Mouse (Mus musculus): ENCODE data around the gene Olfr688.

The Olfr688 gene

DNA sequence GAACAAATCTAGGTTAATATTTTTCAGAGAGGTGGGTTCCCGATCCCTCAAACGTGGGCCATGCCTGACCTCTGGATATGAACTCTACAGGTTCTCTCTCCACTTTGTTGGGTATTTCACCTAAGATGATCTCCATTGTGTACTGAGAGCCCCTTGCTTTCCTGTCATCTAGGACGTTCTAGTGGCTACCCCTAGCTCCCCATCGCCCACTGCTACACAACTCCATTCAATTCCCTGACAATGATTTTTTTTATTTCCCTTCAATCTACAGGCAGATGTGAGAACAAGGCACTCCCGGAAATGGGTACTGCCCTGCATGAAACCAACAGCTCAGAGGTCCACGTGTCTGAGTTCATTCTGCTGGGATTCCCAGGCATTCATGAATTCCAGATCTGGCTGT is at the start of gene Olfr688:
Olfr688 (plus strand) TSS at position 301 of the 400 bp plus-strand sequence.
- in situ Hi-C loops (cut with MboI; ENCODE audit: low sequenced_read_pairs), result no loop called here

DNA sequence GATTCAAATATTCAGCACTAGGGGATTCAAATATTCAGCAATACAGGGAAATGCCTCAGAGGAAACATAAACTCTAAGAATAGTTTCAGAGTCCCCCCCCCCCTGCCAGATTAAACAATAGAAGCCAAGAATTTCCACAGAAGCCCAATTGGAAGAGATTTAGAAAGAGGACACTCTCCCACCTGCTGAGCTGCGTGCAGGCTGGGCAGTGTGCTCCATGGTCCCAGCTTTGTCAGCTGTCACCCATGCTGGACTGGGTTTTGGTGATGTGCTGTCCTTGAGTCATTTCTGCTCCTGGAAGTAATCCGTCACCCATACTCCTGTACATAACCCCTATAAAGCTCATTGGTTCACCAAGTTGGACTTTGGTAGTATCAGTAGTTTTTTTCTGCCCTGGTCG is 40.2 kb upstream of the Olfr688 start:
- in situ Hi-C loops (cut with MboI; ENCODE audit: low sequenced_read_pairs), result no loop called here

DNA sequence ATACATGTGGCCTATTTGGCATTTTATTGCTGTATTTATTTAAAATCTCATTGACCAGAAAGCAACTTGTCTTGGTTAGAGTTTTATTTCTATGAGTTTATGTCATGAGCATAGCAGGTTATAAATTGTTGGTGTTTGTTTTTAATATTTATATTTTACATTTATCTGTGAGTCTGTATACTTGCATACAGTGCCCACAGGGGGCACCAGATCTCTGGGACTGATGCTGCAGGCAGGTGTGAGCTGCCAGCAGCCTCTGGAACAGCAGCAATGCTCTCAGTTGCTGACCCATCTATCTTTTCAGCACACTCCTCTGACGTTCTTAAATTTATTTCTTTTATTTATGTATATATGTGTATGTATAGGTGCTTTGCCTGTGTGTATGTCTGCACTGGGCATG is 39.7 kb upstream of the Olfr688 start:
- in situ Hi-C loops (cut with MboI; ENCODE audit: low sequenced_read_pairs), result no loop called here

DNA sequence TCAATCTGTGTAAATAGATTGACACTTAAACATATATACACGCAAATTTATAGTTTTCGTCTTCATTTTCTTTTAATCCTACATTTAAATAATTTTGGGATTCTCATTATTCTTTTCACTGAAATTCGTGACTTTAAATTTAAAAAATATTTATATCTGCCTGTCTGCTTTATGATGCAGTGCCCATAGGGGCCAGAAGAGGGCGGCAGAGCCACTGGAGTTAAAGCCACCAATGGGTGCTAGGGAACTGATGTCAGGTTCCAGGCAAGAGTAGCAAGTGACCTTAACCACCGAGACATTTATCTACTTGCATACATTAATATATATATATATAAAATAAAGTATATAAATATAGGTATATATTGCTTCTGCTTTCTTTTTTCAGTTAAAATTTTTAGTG is 31.2 kb upstream of the Olfr688 start:
- in situ Hi-C loops (cut with MboI; ENCODE audit: low sequenced_read_pairs), result no loop called here

DNA sequence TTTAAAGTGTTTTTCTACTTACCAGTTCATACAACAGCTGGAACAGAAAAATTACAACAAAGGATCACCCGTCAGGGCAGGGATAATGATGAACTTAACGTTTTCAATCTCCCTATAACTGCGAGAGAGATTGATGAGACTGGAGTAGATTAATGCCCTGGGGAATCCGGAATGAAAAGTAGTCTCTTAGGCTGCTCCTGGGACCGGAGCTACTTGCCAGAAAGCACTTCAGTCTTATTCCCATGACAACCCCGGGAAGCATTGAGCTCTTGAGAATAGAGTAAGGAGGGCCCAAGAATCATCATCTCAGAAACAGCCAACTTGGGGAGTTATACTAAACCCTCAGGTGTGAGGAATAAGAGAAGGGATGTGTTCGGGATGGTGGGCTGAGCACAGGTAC is 15.5 kb upstream of the Olfr688 start:
- in situ Hi-C loops (cut with MboI; ENCODE audit: low sequenced_read_pairs), result no loop called here

DNA sequence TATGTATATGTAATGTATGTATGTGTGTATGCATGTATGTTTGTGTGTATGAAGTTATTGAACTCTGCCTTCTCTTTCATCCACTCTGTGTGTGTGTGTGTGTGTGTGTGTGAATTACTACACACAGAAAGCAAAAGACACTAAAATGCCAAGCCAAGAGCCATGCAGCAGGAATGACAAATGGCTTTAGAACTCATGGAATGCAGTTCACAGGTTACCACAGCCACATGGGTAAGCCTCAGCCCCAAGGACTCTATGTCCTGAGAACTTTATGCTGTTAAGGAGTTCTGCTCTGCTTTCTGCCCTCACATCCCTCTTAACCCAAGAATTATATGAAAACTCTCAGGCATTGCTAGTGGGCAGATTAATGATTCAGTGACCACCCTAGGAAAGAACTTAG is 2.2 kb downstream of the Olfr688 start:
- in situ Hi-C loops (cut with MboI; ENCODE audit: low sequenced_read_pairs), result no loop called here

DNA sequence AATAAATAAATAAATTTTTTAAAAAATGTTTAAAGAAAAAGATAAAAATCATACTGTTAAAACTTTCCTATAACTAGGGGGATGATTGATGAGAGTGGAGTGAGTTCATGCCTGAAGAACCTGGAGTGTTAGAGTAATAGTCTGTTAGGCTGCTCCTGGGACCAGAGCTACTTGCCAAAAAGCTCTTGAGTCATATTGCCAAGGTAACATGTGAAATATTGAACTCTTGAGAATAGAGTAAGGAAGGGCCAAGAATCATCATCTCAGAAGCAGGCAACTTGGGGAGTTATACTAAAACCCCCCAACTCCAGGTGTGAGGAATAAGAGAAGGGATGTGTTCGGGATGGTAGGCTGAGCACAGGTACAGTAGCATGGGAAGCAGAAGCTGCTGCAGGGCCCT is 23.0 kb downstream of the Olfr688 start, which contains the start of gene Olfr689:
Olfr689 (plus strand) TSS at position 301 of the 400 bp plus-strand sequence.
- in situ Hi-C loops (cut with MboI; ENCODE audit: low sequenced_read_pairs), result no loop called here

DNA sequence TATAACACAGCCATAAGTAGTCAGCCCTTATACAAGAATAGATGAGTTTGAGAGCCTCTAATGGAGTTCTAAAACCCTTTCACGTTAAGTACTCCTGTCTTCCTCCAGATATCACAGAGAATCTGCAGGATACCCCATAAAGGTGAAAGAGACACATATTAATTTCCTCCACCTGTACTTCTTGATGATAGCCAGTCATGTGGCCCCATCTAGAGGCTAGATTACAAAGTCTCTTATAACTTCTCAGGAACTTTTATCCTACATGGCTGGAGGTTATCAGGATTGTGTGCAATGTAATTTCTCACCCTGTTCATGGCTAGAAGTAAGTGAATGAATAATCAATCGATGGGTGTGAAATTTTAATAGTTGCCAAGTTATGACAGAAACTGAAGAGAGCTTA is 37.4 kb downstream of the Olfr688 start:
- in situ Hi-C loops (cut with MboI; ENCODE audit: low sequenced_read_pairs), result no loop called here

DNA sequence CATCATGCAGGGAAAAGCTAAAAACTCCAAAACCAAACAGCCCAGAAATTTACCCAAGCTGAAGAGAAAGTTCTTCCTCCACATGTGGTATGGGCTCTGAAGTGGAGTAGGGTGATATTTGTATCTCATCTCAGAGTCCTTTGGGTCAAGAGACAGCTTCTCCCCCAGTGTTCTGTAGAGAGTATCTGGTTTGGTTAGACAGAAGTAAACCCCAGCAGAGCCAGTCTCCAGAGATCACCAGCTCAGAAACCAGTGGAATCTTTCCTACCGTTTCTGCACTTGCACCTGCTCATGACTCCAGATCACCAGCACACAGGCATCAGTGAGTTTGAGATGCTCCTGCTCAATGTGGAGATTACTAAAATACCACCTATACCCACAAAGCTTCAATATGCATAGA is 46.1 kb downstream of the Olfr688 start, which contains the start of gene Olfr690:
Olfr690 (minus strand) TSS at position 101 of the 400 bp plus-strand sequence.
- in situ Hi-C loops (cut with MboI; ENCODE audit: low sequenced_read_pairs), result no loop called here
